Comparison of ENCODE assay signal across 27 mouse cellular contexts in the genomic region with DNA sequence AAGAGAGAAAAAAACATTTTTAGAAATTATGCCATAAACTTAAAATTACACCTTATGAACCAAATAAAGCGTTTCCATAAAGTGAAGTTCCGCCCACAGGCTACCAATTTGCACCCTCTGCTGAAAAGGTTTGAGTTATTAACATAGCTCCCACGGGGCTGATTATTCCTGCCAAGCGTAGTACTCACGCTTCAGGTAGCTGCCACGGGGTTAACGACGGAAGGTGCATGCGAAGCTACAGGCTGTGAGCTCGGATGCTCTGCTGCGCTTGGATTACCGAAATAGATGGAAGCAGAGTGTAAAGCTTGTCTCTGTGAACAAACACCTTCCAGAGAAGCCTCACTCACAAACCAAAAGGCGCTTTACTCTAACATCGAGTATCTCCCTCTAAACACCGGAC.
DNase-seq lines count a peak whose midpoint lies in the region; ATAC-seq and TF ChIP-seq lines count a peak whose summit lies in the region.
"Had no signal": no experiment of that assay in that cellular context is flagged by ENCODE, and none has a peak within 500 bp of the region (broad histone marks: within the 10 kb centered on the region; RNA-seq: fewer than 3 reads in every experiment).

No protein-coding gene starts in this region.

- H3K9ac ChIP-seq in limb, embryonic 13.5 days = no peak overlapping the region
- H3K9ac ChIP-seq in midbrain, postnatal 0 days (replicated peaks; ENCODE audit: low read length, poor library complexity, severe bottlenecking) = no peak overlapping the region
- H3K9ac ChIP-seq: embryonic facial prominence, embryonic 13.5 days; forebrain, embryonic 15.5 days; hindbrain, embryonic 13.5 days; intestine, embryonic 15.5 days; liver, postnatal 0 days; neural tube, embryonic 13.5 days had no signal

- H3K4me2 ChIP-seq in limb, embryonic 13.5 days (replicated peaks) = peak overlapping the region; percentile 9
- no peak overlapping the region for H3K4me2 ChIP-seq in midbrain, postnatal 0 days (ENCODE audit: low read depth, low read length, poor library complexity, severe bottlenecking)
- H3K4me2 ChIP-seq: embryonic facial prominence, embryonic 13.5 days; forebrain, embryonic 15.5 days; hindbrain, embryonic 13.5 days; intestine, embryonic 15.5 days; liver, embryonic 11.5 days; neural tube, embryonic 13.5 days had no signal

- 45% methylated on average over 15 of the region's 15 CpGs for WGBS in limb, embryonic 13.5 days
- WGBS in limb, embryonic 10.5 days = 84% methylated on average over 15 of the region's 15 CpGs
- 62% methylated on average over 15 of the region's 15 CpGs for WGBS in midbrain, postnatal 0 days

- no peak overlapping the region for H3K4me3 ChIP-seq in limb, embryonic 13.5 days
- H3K4me3 ChIP-seq in limb, embryonic 10.5 days = no peak overlapping the region
- H3K4me3 ChIP-seq in midbrain, postnatal 0 days (ENCODE audit: low read depth, low read length) = no peak overlapping the region
- H3K4me3 ChIP-seq: embryonic facial prominence, embryonic 13.5 days; forebrain, embryonic 15.5 days; heart, adult 2 months; hindbrain, embryonic 13.5 days; intestine, embryonic 15.5 days; myocyte; neural tube, embryonic 13.5 days had no signal

- no peaks in the 10 kb centered on the region for H3K27me3 ChIP-seq in limb, embryonic 13.5 days
- no peaks in the 10 kb centered on the region for H3K27me3 ChIP-seq in limb, embryonic 10.5 days (ENCODE audit: low read depth, poor library complexity, severe bottlenecking)
- H3K27me3 ChIP-seq in midbrain, postnatal 0 days (ENCODE audit: insufficient read depth, low read length) = no peaks in the 10 kb centered on the region
- H3K27me3 ChIP-seq: embryonic facial prominence, embryonic 13.5 days; forebrain, embryonic 15.5 days; hindbrain, embryonic 13.5 days; intestine, embryonic 15.5 days; neural tube, embryonic 13.5 days had no signal

- no peak for TF ChIP-seq CTCF in midbrain, postnatal 0 days (IDR thresholded peaks at IDR 0.05)

- H3K36me3 ChIP-seq in limb, embryonic 13.5 days = no peaks in the 10 kb centered on the region
- H3K36me3 ChIP-seq in limb, embryonic 10.5 days = no peaks in the 10 kb centered on the region
- no peaks in the 10 kb centered on the region for H3K36me3 ChIP-seq in midbrain, postnatal 0 days (ENCODE audit: insufficient read depth, low read length)
- H3K36me3 ChIP-seq: embryonic facial prominence, embryonic 13.5 days; forebrain, embryonic 15.5 days; hindbrain, embryonic 13.5 days; intestine, embryonic 15.5 days; neural tube, embryonic 13.5 days had no signal

- no peak overlapping the region for H3K27ac ChIP-seq in limb, embryonic 13.5 days
- H3K27ac ChIP-seq in limb, embryonic 10.5 days = no peak overlapping the region
- no peak overlapping the region for H3K27ac ChIP-seq in midbrain, postnatal 0 days (ENCODE audit: low read depth, low read length)
- H3K27ac ChIP-seq: embryonic facial prominence, embryonic 13.5 days; forebrain, embryonic 15.5 days; heart, adult 2 months; hindbrain, embryonic 13.5 days; intestine, embryonic 15.5 days; macrophage; neural tube, embryonic 13.5 days had no signal

- H3K4me1 ChIP-seq in limb, embryonic 13.5 days = peaks cover 35% of the 10 kb centered on the region
- peaks cover 32% of the 10 kb centered on the region for H3K4me1 ChIP-seq in limb, embryonic 10.5 days
- H3K4me1 ChIP-seq in midbrain, postnatal 0 days (ENCODE audit: insufficient read depth, low read length) = peaks cover 5% of the 10 kb centered on the region; the same call in 1 of the 2 replicates

- peak; percentile 23; the same call in 1 of the 2 replicates for ATAC-seq in frontal cortex, adult (ENCODE audit: low TSS enrichment)
- no peak for ATAC-seq in limb, embryonic 13.5 days (ENCODE audit: low FRiP score, low read depth)
- ATAC-seq in midbrain, postnatal 0 days (ENCODE audit: low FRiP score) = peak; percentile 54; the same call in 1 of the 2 replicates
- no peak for ATAC-seq in erythroid progenitor cell, adult 5-6 weeks (replicated peaks; ENCODE audit: low FRiP score, poor library complexity, severe bottlenecking)
- ATAC-seq: CD4-positive, CD25-positive, alpha-beta regulatory T cell, adult 4 months; forebrain, embryonic 15.5 days; intestine, embryonic 15.5 days; liver, postnatal 0 days; lung, postnatal 0 days had no signal

- DNase-seq in frontal cortex, postnatal 36 days (ENCODE audit: low spot score in 2 of 2) = no peak
- DNase-seq in limb, embryonic 10.5 days (ENCODE audit: low spot score) = no peak
- DNase-seq in right cerebral cortex, postnatal 10 days (ENCODE audit: low spot score in 2 of 2) = peak; percentile 33 to 38
- no peak for DNase-seq in right cerebral cortex, postnatal 4 days
- DNase-seq in midbrain, postnatal 0 days (ENCODE audit: low spot score) = peak; percentile 39
- DNase-seq: adrenal gland, adult 2 months; cerebellum, adult 18-20 months; cerebellum, postnatal 14 days; gastrocnemius, postnatal 25 days; heart, adult 2 months; kidney, adult 9 months; kidney, postnatal 14 days; liver, postnatal 0 days; thymus, postnatal 25 days had no signal

- H3K9me3 ChIP-seq in limb, embryonic 13.5 days = no peaks in the 10 kb centered on the region
- no peaks in the 10 kb centered on the region for H3K9me3 ChIP-seq in limb, embryonic 10.5 days (replicated peaks)
- H3K9me3 ChIP-seq in midbrain, postnatal 0 days (ENCODE audit: low read length) = no peaks in the 10 kb centered on the region
- H3K9me3 ChIP-seq: embryonic facial prominence, embryonic 13.5 days; forebrain, embryonic 15.5 days; hindbrain, embryonic 13.5 days; intestine, embryonic 15.5 days; neural tube, embryonic 13.5 days had no signal

Comparison
In these comparisons a context has a peak if more than half of its experiments do, and no peak if none do; other contexts are left out.
1. DNase-seq: peak in right cerebral cortex, postnatal 10 days (2 of 2) and midbrain, postnatal 0 days (single experiment); none in frontal cortex, postnatal 36 days (0 of 2), limb, embryonic 10.5 days (single experiment) and right cerebral cortex, postnatal 4 days (single experiment).
2. ATAC-seq: peak in frontal cortex, adult (single experiment) and midbrain, postnatal 0 days (single experiment); none in limb, embryonic 13.5 days (single experiment) and erythroid progenitor cell, adult 5-6 weeks (single experiment).